Mouse (Mus musculus) v-Abl transformed pro-B cells (cell line): ENCODE measurements around the gene Prkcz.

Experiments
- in situ Hi-C, 2 experiments: fragments of 400-800 bp; cut with MboI; formaldehyde crosslinking; loops; one replicate each; pipeline ENCODE4 v1.15.1; 2025; ENCODE audit not compliant: unreplicated experiment in 2 of 2

The Prkcz gene

GRCm38 (mm10) chr4:155288586-155288985 lies 72.6 kb downstream of the Prkcz start:
- in situ Hi-C loops, result no loop called here

- in situ Hi-C loops, result no loop called here
Measured at GRCm38 (mm10) chr4:155287713-155288112, 73.4 kb downstream of the Prkcz start.

GRCm38 (mm10) chr4:155286090-155286489 lies 75.1 kb downstream of the Prkcz start:
- in situ Hi-C loops, result no loop called here

GRCm38 (mm10) chr4:155284521-155285379 lies 76.4 kb downstream of the Prkcz start:
- in situ Hi-C loops, result no loop called here

GRCm38 (mm10) chr4:155283585-155283984 lies 77.6 kb downstream of the Prkcz start:
- in situ Hi-C loops, result no loop called here

GRCm38 (mm10) chr4:155283001-155283503 lies 78.1 kb downstream of the Prkcz start:
- in situ Hi-C loops, result no loop called here

GRCm38 (mm10) chr4:155282231-155282630 lies 78.9 kb downstream of the Prkcz start:
- in situ Hi-C loops, result no loop called here

- in situ Hi-C loops, result no loop called here
Measured at GRCm38 (mm10) chr4:155281652-155282051, 79.5 kb downstream of the Prkcz start.

- in situ Hi-C loops, result no loop called here
Measured at GRCm38 (mm10) chr4:155281227-155281626, 79.9 kb downstream of the Prkcz start.

GRCm38 (mm10) chr4:155280768-155281121 lies 80.4 kb downstream of the Prkcz start:
- in situ Hi-C loops, result no loop called here

- in situ Hi-C loops, result no loop called here
Measured at GRCm38 (mm10) chr4:155279926-155280767, 81.0 kb downstream of the Prkcz start.

GRCm38 (mm10) chr4:155279054-155279453 lies 82.1 kb downstream of the Prkcz start:
- in situ Hi-C loops, result no loop called here

GRCm38 (mm10) chr4:155277963-155278362 lies 83.2 kb downstream of the Prkcz start:
- in situ Hi-C loops, result no loop called here

- in situ Hi-C loops, result no loop called here
Measured at GRCm38 (mm10) chr4:155274851-155275250, 86.3 kb downstream of the Prkcz start.

GRCm38 (mm10) chr4:155274451-155274850 lies 86.7 kb downstream of the Prkcz start:
- in situ Hi-C loops, result no loop called here

GRCm38 (mm10) chr4:155268382-155268781 lies 92.8 kb downstream of the Prkcz start:
- in situ Hi-C loops, result no loop called here

GRCm38 (mm10) chr4:155267639-155268175 lies 93.5 kb downstream of the Prkcz start:
- in situ Hi-C loops, result no loop called here

GRCm38 (mm10) chr4:155267047-155267543 lies 94.1 kb downstream of the Prkcz start:
- in situ Hi-C loops, result no loop called here

GRCm38 (mm10) chr4:155264521-155265321 lies 96.4 kb downstream of the Prkcz start:
- in situ Hi-C loops, result no loop called here

- in situ Hi-C loops, result loop anchor here in 1 of 2 experiments (10.0 kb wide), 1 partner anchor 377 kb away; no protein-coding TSS in a partner anchor
Measured at GRCm38 (mm10) chr4:155252253-155252652, 108.9 kb downstream of the Prkcz start.
